Mouse (Mus musculus) CD4-positive helper T cell, adult 2 months (primary cell): Measurements from ENCODE around the gene Gpsm1.

Experiments
- DNase-seq: peaks from one replicate; pipeline ENCODE4 v3.0.0-alpha.2; 2012; ENCODE audit warnings: low read depth, missing footprints, low spot score

Gpsm1 gene

GRCm38 (mm10) chr2:26312812-26313211 lies 2.5 kb upstream of the Gpsm1 start:
- peak; percentile 58 for DNase-seq

- no peak for DNase-seq
These were observed 1.9 kb upstream of the Gpsm1 start for GRCm38 (mm10) chr2:26313394-26313793.

GRCm38 (mm10) chr2:26314281-26315071 lies 839 bp upstream of the Gpsm1 start:
- no peak for DNase-seq

- DNase-seq = no peak
These were observed 603 bp downstream of the Gpsm1 start for GRCm38 (mm10) chr2:26315925-26316311.

- DNase-seq = no peak
These were observed 1.4 kb downstream of the Gpsm1 start for GRCm38 (mm10) chr2:26316576-26317246.

GRCm38 (mm10) chr2:26317371-26317770 lies 2.1 kb downstream of the Gpsm1 start:
- no peak for DNase-seq

GRCm38 (mm10) chr2:26317991-26318672 lies 2.8 kb downstream of the Gpsm1 start:
- no peak for DNase-seq

- DNase-seq = no peak
These were observed 3.8 kb downstream of the Gpsm1 start for GRCm38 (mm10) chr2:26319109-26319508.

- no peak for DNase-seq
These were observed 4.4 kb downstream of the Gpsm1 start for GRCm38 (mm10) chr2:26319519-26320244.

GRCm38 (mm10) chr2:26320245-26321185 lies 5.2 kb downstream of the Gpsm1 start:
- no peak for DNase-seq

- no peak for DNase-seq
These were observed 8.4 kb downstream of the Gpsm1 start for GRCm38 (mm10) chr2:26323589-26324325.

- peak; percentile 43 for DNase-seq
These were observed 9.6 kb downstream of the Gpsm1 start for GRCm38 (mm10) chr2:26324917-26325316.

- peak; percentile 72 for DNase-seq
These were observed 10.3 kb downstream of the Gpsm1 start for GRCm38 (mm10) chr2:26325386-26326181.

GRCm38 (mm10) chr2:26327852-26328251 lies 12.5 kb downstream of the Gpsm1 start:
- DNase-seq = peak; percentile 68

GRCm38 (mm10) chr2:26329402-26329801 lies 14.1 kb downstream of the Gpsm1 start:
- no peak for DNase-seq

GRCm38 (mm10) chr2:26330056-26330468 lies 14.7 kb downstream of the Gpsm1 start:
- DNase-seq = no peak

GRCm38 (mm10) chr2:26330702-26331101 lies 15.4 kb downstream of the Gpsm1 start:
- DNase-seq = no peak

GRCm38 (mm10) chr2:26338302-26339203 lies 23.2 kb downstream of the Gpsm1 start:
- DNase-seq = no peak
